Mouse (Mus musculus): ENCODE results near the gene Ccdc40. TPM values are rescaled to one million over a fixed set of nuclear protein-coding genes. Genes with fewer than 3 reads are reported as not detected.
"Not testable (repeated sequence)": the region's sequence is repeated elsewhere in the genome, so short reads cannot be mapped to it uniquely, and the experiment has no call there.

Ccdc40 gene
- total RNA-seq, 2 experiments from 2014 or later, result 9.0 to 12.0 TPM

GRCm38 (mm10) chr11:119268557-119269195 is 40.3 kb downstream of the Ccdc40 start:
- no peak for ATAC-seq (replicated peaks; ENCODE audit: poor library complexity, severe bottlenecking)

- ATAC-seq (replicated peaks; ENCODE audit: poor library complexity, severe bottlenecking), result not testable (repeated sequence)
Measured at GRCm38 (mm10) chr11:119272492-119272891, 44.1 kb downstream of the Ccdc40 start.

- peak; percentile 13; the same call in 1 of the 2 replicates for ATAC-seq (replicated peaks; ENCODE audit: poor library complexity, severe bottlenecking)
Measured at GRCm38 (mm10) chr11:119273186-119273930, 45.0 kb downstream of the Ccdc40 start.

GRCm38 (mm10) chr11:119281030-119281429 is 52.7 kb downstream of the Ccdc40 start:
- ATAC-seq (replicated peaks; ENCODE audit: poor library complexity, severe bottlenecking), result no peak

- 0 out of 2 replicates have a peak, but pooled peaks have one; percentile 10 for ATAC-seq (replicated peaks; ENCODE audit: poor library complexity, severe bottlenecking)
Measured at GRCm38 (mm10) chr11:119285791-119286527, 57.6 kb downstream of the Ccdc40 start.

GRCm38 (mm10) chr11:119287207-119287992 is 59.0 kb downstream of the Ccdc40 start:
- ATAC-seq (replicated peaks; ENCODE audit: poor library complexity, severe bottlenecking), result no peak

- not testable (repeated sequence) for ATAC-seq (replicated peaks; ENCODE audit: poor library complexity, severe bottlenecking)
Measured at GRCm38 (mm10) chr11:119292861-119293260, 64.5 kb downstream of the Ccdc40 start.

GRCm38 (mm10) chr11:119297996-119298395 is 69.6 kb downstream of the Ccdc40 start:
- peak; percentile 17 for ATAC-seq (replicated peaks; ENCODE audit: poor library complexity, severe bottlenecking)

- no peak for ATAC-seq (replicated peaks; ENCODE audit: poor library complexity, severe bottlenecking)
Measured at GRCm38 (mm10) chr11:119298917-119299316, 70.5 kb downstream of the Ccdc40 start.

- ATAC-seq (replicated peaks; ENCODE audit: poor library complexity, severe bottlenecking), result peak; percentile 90
Measured at GRCm38 (mm10) chr11:119299391-119300245, 71.2 kb downstream of the Ccdc40 start, which contains the start of gene Eif4a3. Gene Eif4a3 (minus strand): TSS chr11:119300089.

- ATAC-seq (replicated peaks; ENCODE audit: poor library complexity, severe bottlenecking), result no peak
Measured at GRCm38 (mm10) chr11:119300246-119300935, 72.0 kb downstream of the Ccdc40 start.

GRCm38 (mm10) chr11:119300986-119301385 is 72.6 kb downstream of the Ccdc40 start:
- no peak for ATAC-seq (replicated peaks; ENCODE audit: poor library complexity, severe bottlenecking)

GRCm38 (mm10) chr11:119304904-119305712 is 76.7 kb downstream of the Ccdc40 start:
- peak; percentile 83 for ATAC-seq (replicated peaks; ENCODE audit: poor library complexity, severe bottlenecking)

- no peak for ATAC-seq (replicated peaks; ENCODE audit: poor library complexity, severe bottlenecking)
Measured at GRCm38 (mm10) chr11:119306762-119307657, 78.6 kb downstream of the Ccdc40 start.

GRCm38 (mm10) chr11:119307658-119307867 is 79.2 kb downstream of the Ccdc40 start, which contains the start of gene Card14:
Gene Card14 (plus strand): TSS chr11:119307768.
- no peak for ATAC-seq (replicated peaks; ENCODE audit: poor library complexity, severe bottlenecking)

GRCm38 (mm10) chr11:119307916-119308315 is 79.5 kb downstream of the Ccdc40 start:
- ATAC-seq (replicated peaks; ENCODE audit: poor library complexity, severe bottlenecking), result no peak

GRCm38 (mm10) chr11:119310621-119311020 is 82.2 kb downstream of the Ccdc40 start:
- no peak for ATAC-seq (replicated peaks; ENCODE audit: poor library complexity, severe bottlenecking)

Data from granulocyte monocyte progenitor cell, adult 5-6 weeks (primary cell).